Mouse (Mus musculus) adipocyte (in vitro differentiated cells): ENCODE measurements at regions not wholly inside any gene's neighbourhood (a gene's known extent, or its start where the extent isn't known, plus 50 kb on each side); places are given as distances from the start of the nearest gene placed in this dataset.

ENCODE experiments used
- DNase-seq: peaks from one replicate; pipeline ENCODE4 v3.0.0-alpha.2; 2016; ENCODE audit warnings: low spot score

DNA sequence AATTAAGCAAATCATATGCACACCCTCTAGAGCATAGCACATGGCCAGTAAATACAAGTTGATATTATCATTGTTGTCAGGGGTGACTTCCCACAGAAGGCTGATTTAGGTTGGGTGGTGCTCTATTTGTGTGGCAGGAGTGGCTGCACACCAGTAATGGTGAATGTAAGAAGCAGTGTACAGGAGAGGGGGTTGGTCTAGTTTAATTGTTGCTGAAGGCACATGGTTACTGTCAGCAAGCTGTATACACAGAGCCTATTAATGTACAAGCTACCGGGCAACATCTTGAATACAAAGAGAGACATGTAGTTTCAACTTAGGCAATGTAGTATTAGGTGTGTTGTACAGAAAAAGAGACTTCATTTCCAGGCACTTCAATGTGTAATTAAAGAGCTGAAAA lies 280.6 kb upstream of the Pkn2 start:
- no peak for DNase-seq

DNA sequence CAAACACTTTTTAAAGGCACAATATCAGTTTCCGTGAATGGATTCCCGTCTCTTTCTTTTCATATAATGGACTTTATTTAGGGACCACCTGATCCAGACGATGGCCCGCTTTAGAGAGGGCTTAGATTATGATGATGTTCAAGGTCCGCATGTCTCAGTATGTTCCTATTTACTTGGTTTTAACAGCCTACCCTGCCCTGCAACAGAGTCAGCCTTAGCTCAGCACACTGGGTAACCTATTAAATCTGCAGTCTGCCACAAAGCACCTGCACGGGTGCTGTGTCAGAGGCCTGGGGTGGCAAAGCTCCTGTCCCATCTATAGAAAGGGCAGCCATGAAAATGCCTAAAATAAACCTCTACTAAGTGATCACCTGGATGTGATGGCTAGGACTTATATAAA lies 280.2 kb upstream of the Pkn2 start:
- DNase-seq: no peak

DNA sequence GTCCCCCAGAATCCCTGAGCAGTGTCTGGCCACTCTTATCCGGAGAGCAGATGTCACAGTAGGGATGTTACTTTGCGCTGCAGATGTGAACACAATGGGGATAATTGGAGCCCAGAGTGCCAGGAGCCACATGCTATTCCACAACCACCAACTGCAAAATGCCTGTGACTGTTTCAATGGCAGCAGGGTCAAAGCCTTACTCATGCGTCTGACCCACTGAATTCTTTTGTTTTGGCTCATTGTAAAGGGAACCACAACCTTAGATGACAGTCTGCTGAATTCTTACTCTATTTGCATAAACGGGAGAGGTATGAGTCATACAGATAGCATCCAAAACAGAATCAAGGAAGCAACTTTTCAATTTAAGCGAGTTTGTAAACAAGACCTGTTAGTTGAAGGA lies 276.8 kb upstream of the Pkn2 start:
- no peak for DNase-seq

DNA sequence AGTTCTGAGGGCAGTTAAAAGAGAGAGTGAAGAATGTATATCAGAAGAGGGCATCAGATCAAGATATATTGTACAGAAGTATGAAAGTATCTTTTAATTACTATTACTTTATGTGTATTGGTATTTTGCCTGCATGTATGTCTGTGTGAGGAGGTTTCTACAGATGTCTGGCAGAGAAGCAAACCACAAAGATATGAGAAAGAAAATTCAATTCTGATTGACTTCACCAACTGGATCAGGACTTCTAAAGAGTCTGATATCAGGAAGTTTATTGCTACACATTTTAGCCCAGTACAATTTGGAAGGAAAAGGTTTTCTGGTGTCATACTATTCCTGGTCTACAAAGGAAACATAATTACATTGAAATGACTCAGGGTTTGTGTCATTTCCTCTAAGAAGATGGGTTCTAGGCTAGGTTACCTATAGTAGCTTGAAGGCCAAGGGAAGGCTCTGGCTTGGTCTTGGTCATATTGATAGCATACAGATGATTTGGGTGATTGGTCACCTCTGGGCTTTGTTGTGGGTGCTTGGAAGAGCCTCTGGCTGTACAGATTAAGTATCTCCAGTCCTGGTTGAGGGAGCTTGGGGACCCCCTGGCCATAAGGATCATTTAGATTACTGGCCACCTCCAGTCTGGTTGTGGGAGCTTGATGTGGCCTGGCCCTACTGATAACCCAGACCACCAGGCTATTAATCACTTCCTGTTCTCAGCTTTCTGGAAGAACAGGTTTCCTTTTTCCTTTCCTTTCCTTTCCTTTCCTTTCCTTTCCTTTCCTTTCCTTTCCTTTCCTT lies 275.1 kb upstream of the Pkn2 start:
- no peak for DNase-seq

DNA sequence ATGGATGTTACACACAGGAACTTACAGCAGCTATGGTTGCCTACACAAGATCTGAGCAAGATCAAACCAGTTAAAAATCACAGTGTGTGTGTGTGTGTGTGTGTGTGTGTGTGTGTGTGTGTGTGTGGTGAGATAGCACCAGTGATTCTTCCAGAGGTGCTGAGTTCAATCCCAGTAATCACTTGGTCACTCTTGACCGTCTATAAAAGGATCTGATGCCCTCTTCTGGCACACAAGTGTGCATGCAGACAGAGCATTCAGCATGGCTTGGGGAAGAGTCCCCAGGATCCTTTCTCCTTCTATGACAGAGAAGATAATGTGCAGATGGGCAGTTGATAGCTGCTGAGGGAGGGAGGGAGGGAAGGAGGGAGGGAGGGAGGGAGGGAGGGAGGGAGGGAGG lies 274.4 kb upstream of the Pkn2 start:
- DNase-seq: no peak

DNA sequence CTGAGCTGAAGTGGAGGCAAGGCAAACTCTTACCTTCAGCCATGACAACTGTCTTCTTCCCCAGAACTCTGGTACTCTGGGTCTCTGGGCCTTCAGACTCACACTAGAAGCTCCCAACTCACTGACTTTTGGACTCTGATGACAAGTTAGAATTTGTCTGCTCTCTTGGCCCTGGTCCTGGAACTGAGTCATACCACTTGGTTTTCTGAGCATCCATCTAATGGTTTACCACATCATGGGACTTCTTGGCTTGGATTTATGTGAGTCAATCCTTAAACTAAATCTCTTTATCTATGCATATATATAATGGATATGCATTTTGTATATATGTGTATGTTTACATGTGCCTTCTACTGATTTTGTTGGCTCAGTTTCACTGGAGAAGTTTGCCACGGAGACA lies 273.8 kb upstream of the Pkn2 start:
- peak; percentile 69 for DNase-seq

DNA sequence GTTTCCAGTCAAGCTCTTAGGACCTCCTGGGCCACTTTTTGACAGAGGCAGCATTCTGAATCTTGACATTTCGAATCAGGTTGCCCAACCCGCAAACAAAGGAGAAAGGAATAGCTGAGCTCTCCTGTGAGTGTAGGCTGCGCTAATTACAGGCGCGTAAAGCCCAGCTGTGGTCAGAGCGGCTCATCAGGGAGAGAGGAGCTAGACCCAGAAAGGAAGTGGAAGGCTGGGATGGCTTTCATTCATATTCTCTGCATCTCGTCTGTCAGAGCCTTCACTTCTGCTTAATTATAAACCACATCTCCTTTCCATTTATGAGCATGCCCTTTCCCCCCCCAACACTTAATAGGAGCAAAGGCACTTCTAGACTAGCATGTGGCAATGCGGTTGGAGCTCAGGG lies 265.7 kb upstream of the Pkn2 start:
- no peak for DNase-seq

DNA sequence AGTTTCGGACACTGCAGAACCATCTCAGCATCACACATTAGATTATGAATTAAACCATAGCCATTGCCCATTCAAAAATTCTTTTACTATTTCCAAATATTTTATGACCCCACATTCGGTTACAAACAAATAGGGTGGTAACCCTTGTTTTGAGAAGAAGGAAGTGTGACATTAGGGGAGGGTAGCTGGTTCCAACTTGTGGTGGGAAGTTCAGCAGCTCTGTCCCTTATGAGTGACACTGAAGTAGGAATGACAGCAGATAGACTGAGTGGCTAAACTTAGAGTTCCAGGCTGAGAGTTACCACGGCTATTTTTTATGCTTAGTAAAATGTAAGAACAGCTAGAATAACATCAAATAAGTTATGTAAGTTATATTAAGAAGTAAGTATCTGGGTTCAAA lies 257.1 kb upstream of the Pkn2 start:
- DNase-seq: no peak

DNA sequence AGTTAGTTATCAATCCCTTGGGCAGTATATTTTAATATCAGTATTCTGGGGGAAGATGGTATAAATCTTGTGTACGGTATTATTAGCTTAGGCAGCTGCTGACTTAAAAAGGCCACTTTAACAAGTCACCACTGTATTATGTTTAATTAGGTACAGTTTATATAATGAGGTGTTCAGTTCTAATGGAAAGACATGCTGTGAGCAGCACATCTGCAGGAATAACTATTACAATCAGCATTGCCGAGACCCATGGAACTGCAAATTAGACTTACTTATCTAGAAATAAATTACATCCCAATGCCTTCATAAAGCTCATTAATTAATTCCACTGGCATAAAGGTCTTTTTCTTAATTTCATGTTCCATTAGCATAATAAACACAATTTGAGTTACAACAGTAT lies 252.7 kb upstream of the Pkn2 start:
- no peak for DNase-seq

DNA sequence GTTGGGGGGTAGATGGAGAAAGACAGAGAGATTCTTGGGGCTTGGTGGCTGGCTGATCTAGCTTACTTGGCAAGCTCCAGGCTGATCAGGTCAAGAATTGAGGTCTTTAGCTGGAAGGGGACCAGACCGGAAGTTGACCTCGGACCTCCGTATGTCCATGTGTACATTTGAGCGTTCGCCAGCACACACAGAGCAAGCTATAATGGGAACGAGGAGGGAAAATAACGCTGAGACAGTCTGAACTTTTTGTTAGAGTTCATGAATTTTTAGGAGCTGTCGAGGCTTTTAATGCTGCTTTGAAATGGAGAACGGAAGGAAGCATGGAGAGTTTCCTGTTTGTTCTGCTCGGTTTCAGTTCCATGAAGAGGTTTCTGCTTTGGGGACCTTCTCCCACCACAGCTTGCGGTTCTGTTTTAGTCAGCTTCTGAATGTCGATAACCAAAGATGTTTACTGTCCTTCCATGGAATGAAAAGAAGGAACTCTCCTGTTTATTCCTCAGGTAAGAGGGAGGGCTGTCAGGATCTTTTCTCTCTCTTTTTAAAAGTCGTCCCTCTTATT lies 226.0 kb upstream of the Pkn2 start:
- DNase-seq: no peak

DNA sequence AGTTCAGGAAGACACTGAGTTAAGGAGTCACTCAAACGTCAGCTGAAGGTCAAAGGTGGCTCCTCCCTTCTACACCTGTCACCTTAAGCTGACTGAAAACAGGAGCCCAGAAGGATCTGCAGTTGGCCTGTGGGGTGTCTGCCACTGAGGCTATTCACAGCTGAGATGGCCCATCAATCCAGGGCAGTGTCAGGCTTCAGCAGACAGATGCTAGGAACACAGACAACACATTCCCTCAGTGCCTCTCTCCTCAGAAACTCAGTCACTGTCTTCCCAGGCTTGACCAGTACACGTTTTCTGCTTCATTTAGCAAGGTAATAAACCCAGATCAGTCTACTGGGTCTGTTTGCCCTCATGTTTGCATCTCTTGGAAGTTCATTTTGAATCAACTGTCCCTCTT lies 222.9 kb upstream of the Pkn2 start:
- no peak for DNase-seq

DNA sequence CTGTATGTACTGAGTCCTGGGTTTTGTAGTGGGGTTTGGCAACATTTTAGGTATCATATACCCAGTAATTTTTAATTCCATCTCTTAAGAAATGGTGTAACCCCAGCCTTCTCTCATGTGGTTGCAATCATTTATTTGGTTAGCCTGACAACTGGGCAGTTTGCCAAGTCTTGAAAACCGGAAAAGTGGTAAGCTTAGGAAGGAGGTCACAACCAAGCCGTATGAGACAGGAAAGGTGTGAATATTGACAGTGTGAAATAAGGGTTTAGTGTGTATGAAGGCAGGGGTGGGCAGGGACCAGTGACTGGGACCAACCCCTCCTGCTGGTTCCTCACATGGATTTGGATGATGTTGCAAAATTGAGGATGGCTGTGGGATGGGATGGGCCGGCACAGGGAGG lies 221.5 kb upstream of the Pkn2 start:
- DNase-seq: peak; percentile 68

DNA sequence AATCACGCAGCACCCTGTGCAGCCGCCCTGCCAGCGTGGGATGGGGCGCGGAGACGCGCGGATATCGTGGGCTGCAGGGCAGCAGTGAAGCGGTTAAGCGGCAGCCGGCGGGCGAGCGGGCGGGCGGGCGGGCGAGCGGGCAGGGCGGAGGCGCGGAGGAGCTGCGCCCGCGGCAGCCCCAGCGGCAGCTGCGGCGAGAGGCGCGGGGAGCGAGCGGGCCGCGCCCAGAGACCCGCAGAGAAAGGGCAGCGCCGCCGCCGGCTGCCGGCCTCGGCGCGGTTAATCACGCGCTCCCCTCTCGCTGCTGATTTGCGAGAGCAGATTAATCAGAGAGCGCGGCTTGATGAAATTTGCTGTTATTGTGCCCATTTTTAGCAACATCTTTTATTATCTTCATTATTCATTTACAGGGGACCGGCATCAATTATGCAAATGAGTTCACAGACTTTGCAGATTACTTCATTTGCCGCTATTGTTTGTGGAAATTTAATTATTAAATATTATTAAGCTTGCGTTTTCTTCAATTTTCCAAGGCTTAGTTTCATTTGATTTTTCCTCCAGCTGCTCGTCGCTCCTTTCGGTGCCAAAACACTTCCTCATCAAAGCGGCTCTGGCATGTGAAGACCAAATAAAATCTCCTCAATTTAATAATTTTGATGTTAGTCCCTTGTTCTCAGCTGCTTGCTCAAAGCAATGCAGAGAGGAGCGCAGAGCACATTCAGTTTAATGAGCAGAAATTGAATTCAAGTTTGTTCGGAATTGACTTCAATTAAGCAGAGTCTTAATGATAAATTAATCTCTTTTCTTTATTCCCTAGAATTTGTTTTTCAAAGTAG lies 219.2 kb upstream of the Pkn2 start:
- DNase-seq: no peak

DNA sequence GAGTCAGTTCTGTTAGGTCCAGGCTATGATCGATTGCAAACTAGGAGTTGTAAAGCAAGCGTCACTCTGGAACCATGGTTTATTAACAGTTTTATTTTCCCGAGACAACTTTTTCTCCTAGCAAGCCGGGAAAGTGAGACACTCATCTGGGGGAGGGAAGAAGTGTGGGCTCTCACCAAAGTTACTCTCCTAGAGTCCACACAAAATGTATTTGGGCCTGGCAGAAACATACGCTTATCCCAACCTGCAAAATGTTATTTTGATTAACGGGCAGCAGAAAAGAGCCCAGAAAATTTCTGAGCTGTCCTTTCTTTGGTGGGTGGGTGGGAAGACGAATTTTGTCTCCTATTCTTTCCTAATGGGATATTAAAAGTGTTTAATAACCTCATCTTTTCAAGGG lies 218.4 kb upstream of the Pkn2 start:
- no peak for DNase-seq

DNA sequence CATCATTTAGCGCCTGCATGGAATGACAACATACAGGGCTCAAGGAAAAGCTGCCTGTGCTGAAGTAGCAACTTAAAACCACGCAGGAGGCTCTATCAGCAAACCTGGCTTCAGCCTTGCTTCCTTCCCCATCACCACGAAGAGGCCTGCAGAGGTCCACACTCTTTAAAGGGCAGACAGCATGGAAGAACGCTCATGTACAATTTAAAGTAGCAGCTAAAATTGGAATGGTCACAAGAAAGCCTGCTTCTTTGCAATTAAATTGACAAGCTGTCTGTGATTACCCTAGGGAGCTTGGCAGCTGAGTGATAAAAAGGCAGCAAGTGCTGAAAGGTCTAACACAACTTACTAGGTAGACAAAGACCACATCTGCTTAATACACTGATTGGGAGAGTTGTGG lies 210.4 kb upstream of the Pkn2 start:
- no peak for DNase-seq

DNA sequence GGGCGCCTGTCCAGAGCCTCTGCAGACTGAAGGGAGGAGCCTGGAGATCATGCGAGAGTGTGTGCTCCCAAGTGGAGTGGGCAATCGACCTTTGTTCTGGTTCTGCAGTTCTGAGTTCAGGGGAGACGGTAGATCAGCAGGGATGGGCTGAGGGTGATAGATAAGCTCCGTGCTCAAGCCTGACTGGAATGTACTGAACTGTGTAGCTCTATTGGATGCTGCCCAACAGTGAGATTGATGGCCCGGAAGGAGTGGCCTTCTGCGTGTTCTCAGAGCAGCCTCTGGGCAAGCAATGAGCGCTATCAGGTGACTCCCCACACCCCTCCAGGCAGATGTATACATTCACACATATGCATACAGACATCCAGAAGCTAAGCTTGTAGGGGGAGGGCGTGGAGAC lies 209.1 kb upstream of the Pkn2 start:
- DNase-seq: peak; percentile 14

DNA sequence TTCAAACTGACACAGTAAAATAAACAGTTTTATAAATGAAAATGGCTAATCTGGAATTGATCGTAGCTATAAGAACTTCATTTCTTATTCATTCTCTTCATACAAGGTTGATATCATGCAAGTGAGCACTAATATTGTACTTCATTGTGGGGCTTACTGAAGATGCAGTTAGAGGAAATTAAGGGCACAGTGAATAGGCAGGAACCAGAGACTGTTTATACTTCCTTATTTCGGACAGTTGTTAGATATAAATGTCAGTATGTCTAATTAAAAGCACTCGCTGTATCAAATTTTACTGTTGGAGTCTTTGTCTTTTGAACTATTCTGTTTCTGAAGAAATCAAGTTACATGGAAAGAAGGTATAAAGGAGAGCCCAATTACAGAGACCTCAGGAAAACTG lies 208.5 kb upstream of the Pkn2 start:
- DNase-seq: no peak

DNA sequence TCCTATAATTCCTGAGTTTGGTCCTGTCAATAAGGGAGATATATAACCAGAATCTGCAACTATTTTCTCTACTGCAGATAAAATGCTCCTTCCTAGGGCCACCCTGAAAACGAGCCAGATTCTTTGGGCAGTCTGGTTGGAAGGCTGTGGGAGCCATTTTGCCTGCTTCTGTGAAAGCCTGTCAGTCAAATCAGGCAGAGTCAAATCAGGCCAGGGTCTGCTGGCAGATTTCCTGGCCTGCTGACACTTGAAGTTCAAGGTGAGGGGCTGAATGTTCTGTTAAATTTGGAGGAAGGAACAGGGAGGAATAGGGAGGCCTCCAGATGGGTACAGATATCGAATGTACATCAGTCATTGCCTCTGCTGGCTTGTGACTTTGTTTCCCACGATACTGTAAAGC lies 206.0 kb upstream of the Pkn2 start:
- DNase-seq: no peak

DNA sequence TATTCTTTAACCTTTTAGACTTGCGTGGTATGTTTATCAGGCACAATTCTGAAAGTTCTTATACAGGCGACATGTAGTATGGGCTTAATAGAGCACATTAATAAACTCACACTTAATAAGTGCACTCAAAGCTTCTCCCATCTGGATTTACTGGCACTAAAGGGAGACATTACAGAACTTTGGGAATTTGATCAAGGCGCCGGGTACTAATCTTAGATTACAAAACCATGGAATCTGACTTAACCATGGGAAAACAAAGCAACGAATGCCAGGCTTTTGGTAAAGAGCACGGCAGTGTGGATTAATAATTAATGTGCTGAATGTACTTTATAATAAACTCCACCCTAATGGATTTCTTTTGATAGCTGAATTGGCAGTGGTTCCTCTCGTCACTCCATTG lies 196.5 kb upstream of the Pkn2 start:
- no peak for DNase-seq

DNA sequence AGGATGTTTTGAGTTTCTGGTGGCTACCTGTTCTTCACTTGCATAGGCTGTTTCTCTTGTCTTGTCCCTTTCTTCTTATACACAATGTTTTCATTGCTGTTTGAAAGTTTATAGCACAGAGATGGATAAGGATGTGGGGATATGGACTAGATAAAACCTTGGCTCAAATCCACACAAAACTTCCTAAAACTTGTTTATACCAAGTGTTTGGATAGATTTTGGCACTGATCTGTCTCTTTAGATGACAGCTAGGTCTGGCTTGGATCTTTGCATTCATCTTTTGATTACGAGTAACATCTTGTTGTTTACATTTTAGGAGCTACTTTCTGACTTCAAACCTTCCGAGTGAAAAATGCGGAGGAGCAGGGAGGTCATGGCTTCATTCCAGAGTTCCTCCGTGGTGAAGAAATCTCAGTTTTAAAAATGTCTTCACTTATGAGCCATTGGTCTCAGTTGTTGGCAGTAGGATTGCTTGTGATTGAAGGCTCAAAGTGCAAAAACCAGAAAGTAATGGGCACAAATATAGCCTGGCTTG lies 190.1 kb upstream of the Pkn2 start:
- DNase-seq: peak; percentile 14

DNA sequence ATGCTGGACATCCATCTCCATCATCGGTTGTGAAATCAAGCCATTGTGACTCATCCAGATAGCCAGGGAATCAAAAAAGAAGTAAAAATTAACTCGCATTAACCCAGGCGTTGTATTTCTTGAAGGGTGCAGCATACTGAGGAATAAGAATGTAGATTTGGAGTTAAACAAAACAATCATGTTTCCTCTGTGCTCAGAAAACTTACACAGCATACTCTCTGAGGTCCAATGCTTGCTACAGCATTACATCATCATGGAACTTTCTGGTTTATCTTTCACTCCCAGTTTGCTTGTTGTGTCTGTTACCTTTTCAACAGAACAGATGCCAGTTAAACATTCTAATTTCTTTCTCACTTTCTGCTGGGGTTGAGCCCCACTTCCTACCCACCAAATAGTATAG lies 173.1 kb upstream of the Pkn2 start:
- no peak for DNase-seq

DNA sequence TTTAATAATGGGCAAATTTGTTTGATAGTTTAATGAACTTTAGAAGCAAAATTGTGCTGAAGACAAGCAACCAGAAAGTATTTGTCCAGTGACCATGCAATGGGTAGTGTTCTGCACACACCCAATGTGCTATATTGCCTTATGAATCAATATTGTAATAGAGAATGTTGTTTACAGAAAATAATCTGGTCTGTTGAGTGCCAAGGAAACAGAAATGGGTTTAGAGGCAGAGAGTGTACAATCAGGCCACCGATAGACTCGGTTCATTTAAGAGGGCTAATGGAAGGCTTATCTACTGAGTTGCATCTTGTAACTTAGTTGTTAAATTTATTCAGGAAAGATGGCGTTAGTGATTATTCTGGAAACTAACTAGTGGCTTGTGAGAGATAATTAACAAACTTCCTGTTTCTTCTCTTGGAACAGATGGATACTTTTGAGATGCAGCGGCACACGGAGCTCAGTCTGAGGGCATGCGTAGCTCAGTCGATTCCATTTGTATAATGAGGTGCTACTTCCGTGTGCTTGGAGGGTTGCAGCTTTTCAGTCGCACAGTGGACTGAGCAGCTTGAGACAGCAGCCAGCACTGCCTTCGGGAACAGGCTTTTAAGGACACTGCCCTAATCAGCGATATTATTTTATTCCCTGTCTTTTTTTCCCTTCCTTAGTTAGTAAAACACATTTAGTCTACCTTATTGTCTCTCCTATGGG lies 171.6 kb upstream of the Pkn2 start:
- DNase-seq: no peak
